Mouse (Mus musculus): Measurements from ENCODE around the gene Tomm40.

- TF ChIP-seq CTCF (IDR thresholded peaks at IDR 0.05; ENCODE audit: borderline replicate concordance, control insufficient read depth, extremely low read depth, insufficient read depth, low read length, poor library complexity) (no peak), POLR2A (IDR thresholded peaks at IDR 0.05; ENCODE audit: control insufficient read depth, extremely low read depth, insufficient read depth, low read length, poor library complexity) (no peak)
These were observed 31.4 kb upstream of the Tomm40 start for GRCm38 (mm10) chr7:19746426-19747201.

Data from thymus, adult 2 months (tissue).